Mouse (Mus musculus): ENCODE results near the gene Decr2.
A peak's percentile ranks its signal among the peaks of the same experiment; 100 is the strongest.
"Not testable (repeated sequence)": the region's sequence is repeated elsewhere in the genome, so short reads cannot be mapped to it uniquely, and the experiment has no call there.

Decr2 gene

GRCm38 (mm10) chr17:26113181-26113948 lies 23.2 kb upstream of the Decr2 start, which contains the start of gene Tmem8:
TSS of gene Tmem8 (plus strand) at chr17:26113299.
- peak; percentile 48 for DNase-seq (ENCODE audit: low spot score)

- no peak for DNase-seq (ENCODE audit: low spot score)
Measured at GRCm38 (mm10) chr17:26112751-26113150, 22.6 kb upstream of the Decr2 start.

GRCm38 (mm10) chr17:26111722-26112121 lies 21.6 kb upstream of the Decr2 start:
- DNase-seq (ENCODE audit: low spot score) = no peak

- no peak for DNase-seq (ENCODE audit: low spot score)
Measured at GRCm38 (mm10) chr17:26111024-26111423, 20.9 kb upstream of the Decr2 start.

GRCm38 (mm10) chr17:26110156-26110555 lies 20.0 kb upstream of the Decr2 start:
- DNase-seq (ENCODE audit: low spot score) = no peak

GRCm38 (mm10) chr17:26105619-26106018 lies 15.5 kb upstream of the Decr2 start:
- no peak for DNase-seq (ENCODE audit: low spot score)

GRCm38 (mm10) chr17:26101478-26101877 lies 11.3 kb upstream of the Decr2 start:
- DNase-seq (ENCODE audit: low spot score) = no peak

- no peak for DNase-seq (ENCODE audit: low spot score)
Measured at GRCm38 (mm10) chr17:26100166-26100565, 10.0 kb upstream of the Decr2 start.

- DNase-seq (ENCODE audit: low spot score) = not testable (repeated sequence)
Measured at GRCm38 (mm10) chr17:26099316-26099715, 9.2 kb upstream of the Decr2 start.

GRCm38 (mm10) chr17:26098461-26098860 lies 8.3 kb upstream of the Decr2 start:
- no peak for DNase-seq (ENCODE audit: low spot score)

GRCm38 (mm10) chr17:26095121-26095740 lies 5.1 kb upstream of the Decr2 start, which contains the start of gene Nme4:
TSS of gene Nme4 (minus strand) at chr17:26095602.
- DNase-seq (ENCODE audit: low spot score) = peak; percentile 37

GRCm38 (mm10) chr17:26094531-26095110 lies 4.5 kb upstream of the Decr2 start:
- DNase-seq (ENCODE audit: low spot score) = no peak

- DNase-seq (ENCODE audit: low spot score) = no peak
Measured at GRCm38 (mm10) chr17:26087059-26087564, 3.0 kb downstream of the Decr2 start.

- DNase-seq (ENCODE audit: low spot score) = no peak
Measured at GRCm38 (mm10) chr17:26080867-26081266, 9.3 kb downstream of the Decr2 start.

- no peak for DNase-seq (ENCODE audit: low spot score)
Measured at GRCm38 (mm10) chr17:26078851-26079250, 11.3 kb downstream of the Decr2 start.

- DNase-seq (ENCODE audit: low spot score) = no peak
Measured at GRCm38 (mm10) chr17:26075246-26075645, 14.9 kb downstream of the Decr2 start.

- no peak for DNase-seq (ENCODE audit: low spot score)
Measured at GRCm38 (mm10) chr17:26070136-26070535, 20.0 kb downstream of the Decr2 start.

- DNase-seq (ENCODE audit: low spot score) = peak; percentile 69
Measured at GRCm38 (mm10) chr17:26068831-26069739, 21.1 kb downstream of the Decr2 start, which contains the start of gene Rab11fip3. TSS of gene Rab11fip3 (minus strand) at chr17:26069555.

- DNase-seq (ENCODE audit: low spot score) = peak; percentile 6
Measured at GRCm38 (mm10) chr17:26068024-26068830, 21.9 kb downstream of the Decr2 start.

GRCm38 (mm10) chr17:26066488-26067020 lies 23.6 kb downstream of the Decr2 start:
- no peak for DNase-seq (ENCODE audit: low spot score)

GRCm38 (mm10) chr17:26064916-26065315 lies 25.2 kb downstream of the Decr2 start:
- DNase-seq (ENCODE audit: low spot score) = no peak

Measured in ovary, postnatal 14 days (tissue).